Comparison of ENCODE assay signal across 18 mouse cellular contexts in the genomic region with DNA sequence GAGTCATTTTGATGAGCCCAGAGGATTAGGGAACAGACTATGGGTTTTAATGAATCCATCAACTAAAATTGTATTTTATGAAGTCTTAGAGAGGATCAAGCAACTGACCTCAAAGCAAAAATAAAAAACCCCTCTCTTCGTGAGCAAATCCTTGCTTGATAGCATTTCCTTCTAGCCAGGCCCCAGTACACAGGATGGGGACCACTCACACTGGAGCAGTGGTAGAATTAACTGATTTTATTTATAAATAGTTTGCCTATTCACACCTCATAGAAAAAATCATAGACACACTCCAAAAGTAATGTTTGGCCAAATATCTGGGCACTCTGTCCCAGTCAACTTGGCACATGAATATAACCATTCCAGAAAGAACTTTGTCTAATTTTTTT.
DNase-seq lines count a peak whose midpoint lies in the region; ATAC-seq and TF ChIP-seq lines count a peak whose summit lies in the region.
"Had no signal": no experiment of that assay in that cellular context is flagged by ENCODE, and none has a peak within 500 bp of the region (broad histone marks: within the 10 kb centered on the region; RNA-seq: fewer than 3 reads in every experiment).

No protein-coding gene starts in this region.

- no peak overlapping the region for H3K27ac ChIP-seq in midbrain, embryonic 11.5 days (ENCODE audit: low read depth, low read length)
- no peak overlapping the region for H3K27ac ChIP-seq in midbrain, embryonic 13.5 days
- H3K27ac ChIP-seq in embryonic facial prominence, embryonic 14.5 days (replicated peaks; ENCODE audit: low read depth, low read length): peak overlapping the region; percentile 54; the same call in 1 of the 2 replicates
- no peak overlapping the region for H3K27ac ChIP-seq in forebrain, embryonic 15.5 days (replicated peaks)
- no peak overlapping the region for H3K27ac ChIP-seq in liver, postnatal 0 days (ENCODE audit: low read depth)
- H3K27ac ChIP-seq: gastrocnemius, adult 2 months had no signal

- no peak for ATAC-seq in midbrain, embryonic 11.5 days (ENCODE audit: low FRiP score)
- ATAC-seq in midbrain, embryonic 13.5 days: no peak
- ATAC-seq in embryonic facial prominence, embryonic 14.5 days (ENCODE audit: low read depth): no peak
- ATAC-seq in forebrain, embryonic 15.5 days (replicated peaks): peak; percentile 57
- ATAC-seq in liver, postnatal 0 days: no peak
- ATAC-seq: hindbrain, embryonic 16.5 days; intestine, postnatal 0 days had no signal

- no peak for TF ChIP-seq EP300 in liver, postnatal 0 days (IDR thresholded peaks at IDR 0.05; ENCODE audit: low read depth)

- H3K4me3 ChIP-seq in midbrain, embryonic 11.5 days (ENCODE audit: low read depth, low read length): no peak overlapping the region
- no peak overlapping the region for H3K4me3 ChIP-seq in midbrain, embryonic 13.5 days (replicated peaks)
- H3K4me3 ChIP-seq in embryonic facial prominence, embryonic 14.5 days (ENCODE audit: low read depth, low read length): no peak overlapping the region
- H3K4me3 ChIP-seq in forebrain, embryonic 15.5 days: no peak overlapping the region
- no peak overlapping the region for H3K4me3 ChIP-seq in liver, postnatal 0 days (ENCODE audit: low read depth, low read length)
- H3K4me3 ChIP-seq: gastrocnemius, adult 2 months; megakaryocyte, embryonic 14.5 days had no signal

- H3K4me1 ChIP-seq in midbrain, embryonic 11.5 days (ENCODE audit: control insufficient read depth, insufficient read depth, low read length): peaks cover 12% of the 10 kb centered on the region
- H3K4me1 ChIP-seq in midbrain, embryonic 13.5 days (replicated peaks): peaks cover 16% of the 10 kb centered on the region
- H3K4me1 ChIP-seq in embryonic facial prominence, embryonic 14.5 days (ENCODE audit: control insufficient read depth, insufficient read depth, low read length): peaks cover 13% of the 10 kb centered on the region; the same call in 1 of the 2 replicates
- H3K4me1 ChIP-seq in forebrain, embryonic 15.5 days: peaks cover 14% of the 10 kb centered on the region
- H3K4me1 ChIP-seq in liver, postnatal 0 days (ENCODE audit: insufficient read depth): no peaks in the 10 kb centered on the region

- no peaks in the 10 kb centered on the region for H3K27me3 ChIP-seq in midbrain, embryonic 11.5 days (ENCODE audit: control insufficient read depth, insufficient read depth, low read length)
- H3K27me3 ChIP-seq in midbrain, embryonic 13.5 days: no peaks in the 10 kb centered on the region
- no peaks in the 10 kb centered on the region for H3K27me3 ChIP-seq in embryonic facial prominence, embryonic 14.5 days (replicated peaks; ENCODE audit: control insufficient read depth, insufficient read depth, low read length)
- no peaks in the 10 kb centered on the region for H3K27me3 ChIP-seq in forebrain, embryonic 15.5 days
- H3K27me3 ChIP-seq in liver, postnatal 0 days (ENCODE audit: insufficient read depth, low read length): no peaks in the 10 kb centered on the region
- H3K27me3 ChIP-seq: megakaryocyte, embryonic 14.5 days had no signal

- TF ChIP-seq CTCF in liver, postnatal 0 days (IDR thresholded peaks at IDR 0.05; ENCODE audit: low read depth): no peak

- DNase-seq in midbrain, embryonic 11.5 days (ENCODE audit: low spot score, missing footprints): peak; percentile 76
- no peak for DNase-seq in embryonic facial prominence, embryonic 14.5 days (ENCODE audit: low spot score)
- DNase-seq in liver, postnatal 0 days: no peak
- DNase-seq in lung, postnatal 25 days (ENCODE audit: low spot score): no peak
- no peak for DNase-seq in left cerebral cortex, adult 9 months (ENCODE audit: low spot score in 2 of 2)
- DNase-seq: B cell, adult 2 months; cerebellum, adult 2 months; gastrocnemius, adult 2 months; lung, adult 18-20 months; lung, postnatal 14 days; right cerebral cortex, adult 18-20 months; thymus, postnatal 36 days had no signal

- no peak overlapping the region for H3K4me2 ChIP-seq in midbrain, embryonic 11.5 days
- H3K4me2 ChIP-seq in midbrain, embryonic 13.5 days (replicated peaks): no peak overlapping the region
- no peak overlapping the region for H3K4me2 ChIP-seq in embryonic facial prominence, embryonic 14.5 days (ENCODE audit: low read depth, low read length)
- no peak overlapping the region for H3K4me2 ChIP-seq in forebrain, embryonic 15.5 days (replicated peaks)
- no peak overlapping the region for H3K4me2 ChIP-seq in liver, postnatal 0 days (ENCODE audit: low read depth, low read length)
- H3K4me2 ChIP-seq: heart, embryonic 11.5 days had no signal

- WGBS in midbrain, embryonic 11.5 days: 13% methylated on average over 1 of the region's 1 CpGs
- 14% methylated on average over 1 of the region's 1 CpGs for WGBS in midbrain, embryonic 13.5 days
- WGBS in embryonic facial prominence, embryonic 14.5 days: 63% methylated on average over 1 of the region's 1 CpGs
- 7% methylated on average over 1 of the region's 1 CpGs for WGBS in forebrain, embryonic 15.5 days
- WGBS in liver, postnatal 0 days (ENCODE audit: insufficient replicate concordance): 67% methylated on average over 1 of the region's 1 CpGs

- H3K9me3 ChIP-seq in midbrain, embryonic 11.5 days (ENCODE audit: control insufficient read depth, low read length): no peaks in the 10 kb centered on the region
- H3K9me3 ChIP-seq in midbrain, embryonic 13.5 days: no peaks in the 10 kb centered on the region
- H3K9me3 ChIP-seq in embryonic facial prominence, embryonic 14.5 days (ENCODE audit: control insufficient read depth, low read length): no peaks in the 10 kb centered on the region
- H3K9me3 ChIP-seq in forebrain, embryonic 15.5 days: no peaks in the 10 kb centered on the region
- no peaks in the 10 kb centered on the region for H3K9me3 ChIP-seq in liver, postnatal 0 days (ENCODE audit: low read length)
- H3K9me3 ChIP-seq: megakaryocyte, embryonic 14.5 days had no signal

- H3K36me3 ChIP-seq in midbrain, embryonic 11.5 days (ENCODE audit: control insufficient read depth, insufficient read depth, low read length): no peaks in the 10 kb centered on the region
- no peaks in the 10 kb centered on the region for H3K36me3 ChIP-seq in midbrain, embryonic 13.5 days
- H3K36me3 ChIP-seq in embryonic facial prominence, embryonic 14.5 days (ENCODE audit: control insufficient read depth, insufficient read depth, low read length): no peaks in the 10 kb centered on the region
- H3K36me3 ChIP-seq in forebrain, embryonic 15.5 days: no peaks in the 10 kb centered on the region
- H3K36me3 ChIP-seq in liver, postnatal 0 days (replicated peaks; ENCODE audit: insufficient read depth, low read length): no peaks in the 10 kb centered on the region

- no peak overlapping the region for H3K9ac ChIP-seq in midbrain, embryonic 11.5 days (ENCODE audit: low read length)
- no peak overlapping the region for H3K9ac ChIP-seq in midbrain, embryonic 13.5 days (replicated peaks)
- H3K9ac ChIP-seq in embryonic facial prominence, embryonic 14.5 days (ENCODE audit: low read depth, low read length): no peak overlapping the region
- no peak overlapping the region for H3K9ac ChIP-seq in forebrain, embryonic 15.5 days (replicated peaks)
- H3K9ac ChIP-seq in liver, postnatal 0 days (replicated peaks): no peak overlapping the region
